Mouse (Mus musculus) bone marrow macrophage, adult 2 months (primary cell): ENCODE results near the gene Pcsk2.

Source experiments
- CTCF ChIP-seq: IDR thresholded peaks from 2 replicates; pipeline ENCODE4 v1.5.1; 2012; ENCODE audit warnings: low read depth, mild to moderate bottlenecking, low read length, moderate library complexity
- POLR2A ChIP-seq: IDR thresholded peaks from 2 replicates; pipeline ENCODE4 v1.6.1; 2012; ENCODE audit warnings: mild to moderate bottlenecking, low read depth, low read length, borderline replicate concordance

DNA sequence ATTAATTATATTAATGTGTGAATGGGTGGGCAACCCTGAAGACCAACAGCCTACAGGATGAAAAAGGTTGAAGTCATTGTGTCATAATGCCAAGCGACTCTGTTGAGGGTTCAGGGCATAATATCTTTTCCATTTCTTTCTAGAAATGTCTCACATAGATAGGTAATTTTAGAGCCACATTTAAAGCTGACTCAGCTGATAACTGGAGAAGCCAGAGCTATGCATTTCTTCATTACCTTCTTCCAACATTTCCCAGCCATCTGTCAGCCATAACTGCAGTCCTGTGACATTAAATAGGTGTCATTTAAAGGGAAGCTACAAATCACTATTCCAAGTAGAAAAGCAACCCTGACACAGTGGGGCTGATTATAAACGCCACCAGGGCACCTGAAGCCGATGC is 189.5 kb downstream of the Pcsk2 start:
- TF ChIP-seq CTCF (no peak), POLR2A (no peak)
